Mouse (Mus musculus): ENCODE results near the gene Rpl26. TPM values are rescaled to one million over a fixed set of nuclear protein-coding genes. Genes with fewer than 3 reads are reported as not detected.

Rpl26 gene
- 100 to 1,000 TPM; 777 to 828 TPM for total RNA-seq (2021)

DNA sequence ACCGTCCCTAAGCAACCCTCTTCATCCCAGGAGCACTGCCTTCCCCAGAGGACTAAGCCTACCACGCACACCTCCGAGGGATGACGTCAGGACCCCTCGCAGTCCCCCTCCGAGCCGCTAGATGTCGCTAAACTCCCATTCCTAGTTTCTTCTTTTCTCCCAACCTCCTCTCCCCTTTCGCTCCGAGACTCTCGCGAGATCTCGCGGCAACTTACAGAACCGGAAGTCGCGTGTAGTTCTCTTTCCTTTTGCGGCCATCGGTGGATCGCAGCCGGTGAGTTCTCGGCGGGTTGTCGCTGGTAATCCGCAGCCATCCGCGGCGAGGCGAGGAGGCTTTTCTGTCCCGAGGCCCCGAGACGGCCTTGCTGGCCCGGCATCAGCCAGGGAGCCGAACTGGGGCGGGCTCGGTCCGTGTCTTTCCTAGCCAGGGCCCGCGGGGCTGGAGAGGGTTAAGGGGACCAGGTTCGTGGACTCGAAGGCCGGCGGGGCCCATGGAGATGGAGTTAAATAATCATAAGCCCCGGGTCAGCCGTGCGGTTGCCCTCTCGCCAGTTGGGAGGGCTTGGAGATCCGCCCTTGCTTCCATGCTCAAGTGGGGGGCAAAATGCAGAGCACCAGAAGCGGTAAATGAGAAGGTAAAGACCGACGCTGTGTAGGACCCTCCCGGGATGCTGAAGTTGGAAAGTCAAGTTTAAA, at the start of gene Rpl26:
Gene Rpl26, plus strand, starts transcription at position 233 of the 696 bp plus-strand sequence.
- DNase-seq, result peak; percentile 99 to 100
- intact Hi-C loops (cut with DNase I), result no loop called here

- intact Hi-C loops (cut with DNase I), result loop anchor here (2.0 kb wide), 1 partner anchor 21 kb away; no protein-coding TSS in a partner anchor
- DNase-seq, result no peak
Measured at GRCm38 (mm10) chr11:68851644-68852485, 49.5 kb upstream of the Rpl26 start.

- intact Hi-C loops (cut with DNase I), result loop anchor here (2.0 kb wide), 1 partner anchor 20 kb away; no protein-coding TSS in a partner anchor
- peak; percentile 81 to 84 for DNase-seq
Measured at GRCm38 (mm10) chr11:68852486-68852901, 48.9 kb upstream of the Rpl26 start.

DNA sequence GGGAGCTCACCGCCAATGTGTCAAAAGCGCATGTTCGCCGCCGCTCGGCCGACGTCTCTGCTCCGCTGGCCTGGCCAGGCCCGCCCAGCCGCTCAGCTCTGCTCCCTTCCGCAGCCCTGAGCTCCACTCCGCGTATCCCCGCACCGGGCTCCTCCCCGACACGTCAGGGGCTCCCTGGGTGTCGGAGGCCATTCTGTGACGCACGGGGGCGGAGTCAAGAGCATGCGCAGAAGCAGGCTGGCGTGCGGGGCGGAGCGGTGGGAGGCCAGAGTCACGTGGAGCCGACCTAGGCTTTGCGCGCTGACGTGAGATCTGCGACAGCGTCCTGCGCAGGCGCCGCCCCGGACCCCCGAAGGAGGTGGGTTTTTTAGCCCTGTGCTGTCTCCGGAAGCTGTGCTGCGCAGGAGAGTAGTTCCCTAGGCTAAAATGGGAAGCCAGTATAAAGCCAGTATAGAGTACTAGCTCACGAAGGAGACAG, 48.4 kb upstream of the Rpl26 start:
- peak; percentile 100 for DNase-seq
- intact Hi-C loops (cut with DNase I), result loop anchor here (2.0 kb wide), 1 partner anchor 20 kb away; no protein-coding TSS in a partner anchor

GRCm38 (mm10) chr11:68853611-68854401, 47.6 kb upstream of the Rpl26 start:
- intact Hi-C loops (cut with DNase I), result loop anchor here (1.0 to 2.0 kb wide), 2 partner anchors 10 to 19 kb away; no protein-coding TSS in a partner anchor
- peak; percentile 58 to 62 for DNase-seq

GRCm38 (mm10) chr11:68854621-68855020, 46.8 kb upstream of the Rpl26 start:
- no peak for DNase-seq
- intact Hi-C loops (cut with DNase I), result loop anchor here (1.0 kb wide), 1 partner anchor 10 kb away; no protein-coding TSS in a partner anchor

DNA sequence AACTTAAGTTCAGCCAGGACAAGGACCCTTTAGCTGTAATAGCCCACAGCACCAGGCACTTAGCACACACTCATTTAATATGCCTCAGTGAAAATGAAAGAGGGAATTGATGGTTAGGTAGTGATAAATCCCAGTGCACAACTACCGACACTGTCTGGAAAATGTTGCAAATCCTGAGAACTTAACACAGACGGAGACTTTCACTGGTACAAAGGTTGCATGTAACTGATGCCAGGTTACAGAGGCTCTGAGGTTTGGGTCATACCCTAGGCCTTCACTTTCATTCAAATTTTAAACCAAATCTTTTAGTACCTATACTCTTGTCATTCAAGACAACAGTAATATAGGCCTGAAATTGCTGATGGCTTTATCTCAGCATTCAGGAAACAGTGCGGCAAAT, 44.1 kb upstream of the Rpl26 start:
- no peak for DNase-seq
- intact Hi-C loops (cut with DNase I), result no loop called here

- DNase-seq, result no peak
Measured at GRCm38 (mm10) chr11:68859943-68860593, 41.3 kb upstream of the Rpl26 start.

DNA sequence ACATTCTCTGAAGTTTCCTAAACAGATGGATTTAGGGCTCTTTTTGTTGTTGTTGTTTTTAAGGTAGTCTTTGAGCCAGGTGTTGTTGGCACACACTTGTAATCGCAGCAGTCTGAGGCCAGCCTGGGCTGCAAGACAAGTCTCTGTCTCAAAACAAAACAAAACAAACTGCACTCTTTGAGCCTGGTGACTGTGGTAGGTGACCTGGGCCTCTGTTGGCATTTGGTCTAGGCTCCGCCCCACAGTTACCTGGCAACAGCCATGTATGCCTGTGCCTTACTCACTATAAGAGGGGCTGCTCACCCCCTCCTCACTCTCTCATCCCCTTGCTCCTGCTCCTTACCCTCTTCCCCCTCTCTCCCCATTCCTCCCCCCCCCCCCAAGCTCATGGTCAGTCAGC, 39.1 kb upstream of the Rpl26 start:
- DNase-seq, result no peak
- intact Hi-C loops (cut with DNase I), result no loop called here

More at GRCm38 (mm10) chr11:68859943-68860593, 41.3 kb upstream of the Rpl26 start:
- intact Hi-C loops (cut with DNase I), result no loop called here

GRCm38 (mm10) chr11:68863631-68864091, 37.7 kb upstream of the Rpl26 start:
- intact Hi-C loops (cut with DNase I), result loop anchor here (1.0 kb wide), 1 partner anchor 9 kb away; no protein-coding TSS in a partner anchor
- peak; percentile 18 to 30 for DNase-seq

- intact Hi-C loops (cut with DNase I), result loop anchor here (1.0 kb wide), 1 partner anchor 10 kb away; no protein-coding TSS in a partner anchor
- peak; percentile 90 to 91 for DNase-seq
Measured at GRCm38 (mm10) chr11:68864544-68865189, 36.7 kb upstream of the Rpl26 start.

DNA sequence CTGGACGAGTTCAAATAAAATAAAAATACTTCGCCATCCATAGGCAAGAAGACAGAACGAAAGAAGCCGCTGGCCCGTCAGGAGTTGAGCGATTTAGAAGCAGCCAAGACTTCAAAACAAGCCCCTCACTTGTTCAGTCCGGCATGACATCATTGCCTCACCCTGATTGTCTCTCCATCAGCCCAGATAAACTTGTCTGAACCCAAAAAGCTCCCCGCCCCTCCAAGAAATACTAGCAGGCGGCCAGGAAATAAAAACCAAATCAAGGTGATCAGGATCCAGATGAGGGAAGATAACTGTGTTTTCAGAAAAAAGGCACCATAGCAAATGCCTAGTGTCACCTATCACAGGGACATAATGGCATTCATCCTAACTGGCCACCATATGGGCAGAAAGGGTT, 30.1 kb upstream of the Rpl26 start:
- no peak for DNase-seq
- intact Hi-C loops (cut with DNase I), result loop anchor here (5.0 to 10.0 kb wide), 3 partner anchors 34 to 384 kb away; no protein-coding TSS in a partner anchor

DNA sequence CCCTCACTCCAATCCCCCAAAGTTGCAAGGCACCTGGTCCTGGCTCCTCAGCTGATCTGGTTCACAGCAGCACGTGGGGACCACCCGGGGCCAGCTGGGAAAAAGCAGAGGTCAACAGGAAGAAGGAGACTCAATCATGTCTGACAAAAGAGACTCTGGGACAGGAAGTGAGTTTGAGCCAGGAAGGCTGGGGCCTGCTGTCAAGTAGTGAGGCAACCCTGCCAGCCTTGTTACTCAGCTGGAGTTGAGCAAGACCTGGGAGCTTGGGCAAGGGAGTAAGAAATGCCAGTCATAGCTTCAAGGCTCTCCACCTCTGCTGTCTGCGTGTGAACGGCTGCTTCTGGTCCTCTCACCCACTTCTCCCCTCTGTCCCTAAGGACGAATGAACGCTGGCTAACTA, 29.6 kb upstream of the Rpl26 start, which contains the start of gene Ndel1:
Gene Ndel1, minus strand, starts transcription at position 111 of the 400 bp plus-strand sequence.
- peak; percentile 56 to 58 for DNase-seq

GRCm38 (mm10) chr11:68874841-68875240, 26.5 kb upstream of the Rpl26 start:
- intact Hi-C loops (cut with DNase I), result loop anchor here (1.0 to 10.0 kb wide), 5 partner anchors 38 to 388 kb away; no protein-coding TSS in a partner anchor
- DNase-seq, result peak; percentile 75 to 85

More for the DNA sequence above, 29.6 kb upstream of the Rpl26 start, which contains the start of gene Ndel1:
- intact Hi-C loops (cut with DNase I), result loop anchor here (2.0 to 10.0 kb wide), 4 partner anchors 19 to 384 kb away; no protein-coding TSS in a partner anchor

- no peak for DNase-seq
- intact Hi-C loops (cut with DNase I), result loop anchor here (5.0 to 10.0 kb wide), 2 partner anchors 314 to 337 kb away; no protein-coding TSS in a partner anchor
Measured at GRCm38 (mm10) chr11:68878811-68879210, 22.6 kb upstream of the Rpl26 start.

GRCm38 (mm10) chr11:68882107-68882506, 19.3 kb upstream of the Rpl26 start:
- intact Hi-C loops (cut with DNase I), result no loop called here

GRCm38 (mm10) chr11:68883843-68884242, 17.5 kb upstream of the Rpl26 start:
- no peak for DNase-seq
- intact Hi-C loops (cut with DNase I), result no loop called here

More at GRCm38 (mm10) chr11:68882107-68882506, 19.3 kb upstream of the Rpl26 start:
- DNase-seq, result no peak

DNA sequence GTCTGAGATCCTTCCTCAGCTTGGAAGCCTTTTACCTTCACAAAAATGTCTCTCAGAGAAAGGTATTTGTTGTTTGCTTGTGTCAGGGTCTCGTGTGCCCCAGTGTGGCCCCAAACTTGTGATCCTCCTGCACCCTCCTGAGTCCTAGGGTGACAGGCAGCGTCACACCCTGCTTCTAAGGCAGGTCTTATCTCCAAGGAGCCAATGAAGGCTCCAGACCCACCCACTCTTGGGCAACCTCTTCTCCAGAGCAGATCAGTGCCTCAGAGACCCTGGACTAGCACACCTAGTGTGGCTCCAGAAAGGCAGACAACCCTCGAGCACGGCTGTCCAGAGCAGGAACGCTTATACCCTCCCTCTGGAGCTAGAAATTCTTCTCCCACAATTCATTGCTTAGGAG, 17.0 kb upstream of the Rpl26 start:
- intact Hi-C loops (cut with DNase I), result no loop called here
- DNase-seq, result no peak
